Mouse (Mus musculus) heart, embryonic 12.5 days (tissue): Measurements from ENCODE around the gene Phf14. TPM values are rescaled to one million over a fixed set of nuclear protein-coding genes. Genes with fewer than 3 reads are reported as not detected.

Source experiments
- ATAC-seq: fragments of 200-750 bp; cut with Nextera tagmentation; 2 replicates; pipeline ENCODE4 v1.8.0; 2017; ENCODE audit warnings: moderate TSS enrichment, moderate library complexity; ENCODE audit not compliant: insufficient number of reproducible peaks, low FRiP score
- H3K27ac ChIP-seq: fragments of 300-500 bp; sonication (generic); 2 replicates; pipeline ENCODE4 v1.5.1; 2016; ENCODE audit warnings: mild to moderate bottlenecking, moderate library complexity; ENCODE audit not compliant: poor library complexity, severe bottlenecking
- H3K27me3 ChIP-seq: fragments of 300-500 bp; sonication (generic); replicated peaks from 2 replicates; pipeline ENCODE4 v1.6.1; 2016; ENCODE audit warnings: mild to moderate bottlenecking, moderate library complexity
- H3K36me3 ChIP-seq: fragments of 300-500 bp; sonication (generic); 2 replicates; pipeline ENCODE4 v1.6.1; 2016; ENCODE audit warnings: mild to moderate bottlenecking, moderate library complexity
- H3K4me1 ChIP-seq: fragments of 300-500 bp; sonication (generic); replicated peaks from 2 replicates; pipeline ENCODE4 v1.6.1; 2016; ENCODE audit warnings: mild to moderate bottlenecking
- H3K4me2 ChIP-seq: fragments of 300-500 bp; sonication (generic); 2 replicates; pipeline ENCODE4 v1.6.1; 2016; ENCODE audit warnings: mild to moderate bottlenecking, moderate library complexity
- H3K4me3 ChIP-seq: fragments of 300-500 bp; sonication (generic); 2 replicates; pipeline ENCODE4 v1.5.1; 2016; ENCODE audit warnings: mild to moderate bottlenecking
- H3K9ac ChIP-seq: fragments of 300-500 bp; sonication (generic); 2 replicates; pipeline ENCODE4 v1.6.1; 2016; ENCODE audit warnings: mild to moderate bottlenecking, moderate library complexity
- H3K9me3 ChIP-seq: fragments of 300-500 bp; sonication (generic); replicated peaks from 2 replicates; pipeline ENCODE4 v1.6.1; 2016; ENCODE audit warnings: mild to moderate bottlenecking, moderate library complexity
- WGBS: fragments of 180-500 bp; shearing (Covaris S2); methylation state at CpG from one replicate; pipeline ENCODE4 v1.1.7; 2016; 5-methylcytosine and 5-hydroxymethylcytosine counted together
- polyA plus RNA-seq: library from polyadenylated mRNA; unstranded; fragments of >200 nt; fragmentation: Nextera tagmentation; extraction: Ambion mirVana; gene quantifications from 2 replicates; pipeline ENCODE4 v1.2.1, GENCODE M21; 2016

Phf14 gene
- polyA plus RNA-seq, 1 experiment from 2014 or later: 47.7 TPM

GRCm38 (mm10) chr6:12067956-12068355, 160.3 kb downstream of the Phf14 start:
- Histone ChIP-seq H3K4me1 (peaks cover 2% of the 10 kb centered on the region; the same call in 1 of the 2 replicates), H3K27me3 (no peaks in the 10 kb centered on the region), H3K4me3 (no peak overlapping the region), H3K4me2 (no peak overlapping the region), H3K27ac (no peak overlapping the region), H3K36me3 (peaks cover 5% of the 10 kb centered on the region), H3K9ac (no peak overlapping the region), H3K9me3 (no peaks in the 10 kb centered on the region)
- ATAC-seq: no peak
- WGBS: 91% methylated on average over 4 of the region's 4 CpGs

GRCm38 (mm10) chr6:12069357-12069756, 161.7 kb downstream of the Phf14 start:
- H3K36me3 ChIP-seq: 0 out of 2 replicates have a peak, but pooled peaks cover 3% of the 10 kb centered on the region
- H3K27ac ChIP-seq: no peak overlapping the region
- no peak overlapping the region for H3K4me3 ChIP-seq
- H3K27me3 ChIP-seq: no peaks in the 10 kb centered on the region
- ATAC-seq: no peak
- peaks cover 6% of the 10 kb centered on the region; the same call in 1 of the 2 replicates for H3K4me1 ChIP-seq
- H3K4me2 ChIP-seq: no peak overlapping the region
- 72% methylated on average over 2 of the region's 2 CpGs for WGBS
- no peak overlapping the region for H3K9ac ChIP-seq
- H3K9me3 ChIP-seq: no peaks in the 10 kb centered on the region

DNA sequence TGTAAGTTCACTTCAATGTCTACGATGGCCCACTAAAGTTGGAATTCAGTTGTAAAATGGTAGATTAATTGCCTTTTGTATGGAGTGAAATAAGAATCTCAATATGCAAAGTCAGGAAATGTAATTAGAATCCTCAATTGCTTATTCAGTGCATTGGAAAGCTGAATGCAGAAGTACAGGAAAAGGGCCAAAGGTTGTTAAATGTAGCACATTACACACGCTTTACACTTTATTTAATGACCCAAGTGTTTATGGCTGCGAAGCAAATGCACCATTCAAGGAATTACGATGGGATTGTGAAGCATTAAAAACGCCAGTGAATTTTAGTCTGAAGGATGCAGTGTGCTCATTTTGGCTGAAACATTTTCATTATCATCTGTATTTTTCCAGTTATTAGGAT, 167.0 kb downstream of the Phf14 start:
- no peak for ATAC-seq
- no peak overlapping the region for H3K27ac ChIP-seq
- H3K9ac ChIP-seq: no peak overlapping the region
- H3K4me1 ChIP-seq: 0 out of 2 replicates have a peak, but pooled peaks cover 3% of the 10 kb centered on the region
- H3K36me3 ChIP-seq: 0 out of 2 replicates have a peak, but pooled peaks cover 5% of the 10 kb centered on the region
- no peaks in the 10 kb centered on the region for H3K9me3 ChIP-seq
- no peak overlapping the region for H3K4me2 ChIP-seq
- no peaks in the 10 kb centered on the region for H3K27me3 ChIP-seq
- WGBS: 94% methylated on average over 5 of the region's 5 CpGs
- H3K4me3 ChIP-seq: no peak overlapping the region

DNA sequence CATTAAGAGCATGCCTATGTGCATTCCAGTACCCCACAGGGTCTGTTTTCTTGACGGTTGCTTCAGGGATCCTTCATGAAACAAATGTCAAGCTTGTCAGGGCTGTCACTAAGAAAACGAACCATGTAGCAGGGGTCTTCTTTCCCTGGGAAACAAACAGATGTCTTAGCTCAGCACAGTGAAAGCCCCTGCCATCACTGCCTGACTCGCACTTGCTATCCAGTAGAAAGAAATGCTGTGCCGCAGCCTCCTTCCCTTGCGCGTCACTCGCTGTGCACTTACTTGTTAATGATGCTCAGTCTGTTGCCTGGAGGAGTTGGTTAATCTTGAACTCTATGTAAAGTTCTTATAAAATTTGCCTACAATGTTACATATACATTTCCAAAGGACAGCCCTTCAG, 169.7 kb downstream of the Phf14 start:
- 59% methylated on average over 7 of the region's 7 CpGs for WGBS
- H3K4me2 ChIP-seq: no peak overlapping the region
- no peaks in the 10 kb centered on the region for H3K9me3 ChIP-seq
- H3K27ac ChIP-seq: no peak overlapping the region
- no peaks in the 10 kb centered on the region for H3K27me3 ChIP-seq
- H3K4me1 ChIP-seq: 0 out of 2 replicates have a peak, but pooled peaks cover 3% of the 10 kb centered on the region
- no peak overlapping the region for H3K9ac ChIP-seq
- H3K4me3 ChIP-seq: no peak overlapping the region
- 0 out of 2 replicates have a peak, but pooled peaks cover 2% of the 10 kb centered on the region for H3K36me3 ChIP-seq
- ATAC-seq: no peak

GRCm38 (mm10) chr6:12077880-12078618, 170.4 kb downstream of the Phf14 start:
- Histone ChIP-seq H3K27ac (no peak overlapping the region), H3K4me2 (no peak overlapping the region), H3K4me3 (no peak overlapping the region), H3K9me3 (no peaks in the 10 kb centered on the region), H3K9ac (no peak overlapping the region), H3K27me3 (no peaks in the 10 kb centered on the region), H3K4me1 (0 out of 2 replicates have a peak, but pooled peaks cover 3% of the 10 kb centered on the region), H3K36me3 (0 out of 2 replicates have a peak, but pooled peaks cover 2% of the 10 kb centered on the region)
- ATAC-seq: no peak
- 77% methylated on average over 8 of the region's 8 CpGs for WGBS

GRCm38 (mm10) chr6:12079260-12079659, 171.7 kb downstream of the Phf14 start:
- no peak overlapping the region for H3K4me3 ChIP-seq
- no peaks in the 10 kb centered on the region for H3K4me1 ChIP-seq
- no peak overlapping the region for H3K4me2 ChIP-seq
- H3K9me3 ChIP-seq: no peaks in the 10 kb centered on the region
- no peak overlapping the region for H3K27ac ChIP-seq
- peaks cover 7% of the 10 kb centered on the region; the same call in 1 of the 2 replicates for H3K36me3 ChIP-seq
- H3K27me3 ChIP-seq: no peaks in the 10 kb centered on the region
- no peak for ATAC-seq
- no peak overlapping the region for H3K9ac ChIP-seq
- WGBS: 74% methylated on average over 4 of the region's 4 CpGs

DNA sequence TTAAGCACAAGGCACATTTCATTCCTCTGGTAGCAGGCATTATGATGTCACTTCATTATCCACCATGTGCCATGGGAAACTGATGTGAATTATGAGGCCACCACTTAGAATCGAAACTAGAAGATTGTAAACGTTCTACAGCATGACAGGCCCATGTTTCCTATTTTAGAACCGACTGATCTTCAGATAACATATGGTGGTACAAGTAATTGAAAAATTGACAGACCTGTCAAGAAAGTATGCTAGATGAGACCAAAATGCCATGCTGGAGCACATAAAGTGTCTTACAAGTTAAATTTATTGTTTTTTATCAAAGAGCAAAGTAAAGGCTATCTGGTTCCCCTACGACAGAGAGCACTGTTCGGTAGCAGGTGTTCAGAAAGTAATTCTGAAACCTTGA, 172.8 kb downstream of the Phf14 start:
- Histone ChIP-seq H3K27ac (no peak overlapping the region), H3K9me3 (no peaks in the 10 kb centered on the region), H3K4me2 (no peak overlapping the region), H3K4me1 (no peaks in the 10 kb centered on the region), H3K36me3 (peaks cover 7% of the 10 kb centered on the region; the same call in 1 of the 2 replicates), H3K9ac (no peak overlapping the region), H3K4me3 (no peak overlapping the region), H3K27me3 (no peaks in the 10 kb centered on the region)
- 78% methylated on average over 5 of the region's 5 CpGs for WGBS
- no peak for ATAC-seq

GRCm38 (mm10) chr6:12081722-12082121, 174.1 kb downstream of the Phf14 start:
- H3K36me3 ChIP-seq: peaks cover 7% of the 10 kb centered on the region; the same call in 1 of the 2 replicates
- H3K4me2 ChIP-seq: no peak overlapping the region
- no peaks in the 10 kb centered on the region for H3K27me3 ChIP-seq
- ATAC-seq: no peak
- no peak overlapping the region for H3K9ac ChIP-seq
- H3K4me3 ChIP-seq: no peak overlapping the region
- no peaks in the 10 kb centered on the region for H3K4me1 ChIP-seq
- H3K9me3 ChIP-seq: no peaks in the 10 kb centered on the region
- H3K27ac ChIP-seq: no peak overlapping the region
- 74% methylated on average over 2 of the region's 2 CpGs for WGBS

- Histone ChIP-seq H3K9ac (no peak overlapping the region), H3K4me1 (no peaks in the 10 kb centered on the region), H3K27ac (no peak overlapping the region), H3K4me3 (no peak overlapping the region), H3K9me3 (no peaks in the 10 kb centered on the region), H3K27me3 (no peaks in the 10 kb centered on the region), H3K4me2 (no peak overlapping the region), H3K36me3 (peaks cover 7% of the 10 kb centered on the region; the same call in 1 of the 2 replicates)
- WGBS: 80% methylated on average over 2 of the region's 2 CpGs
- ATAC-seq: no peak
These were observed 174.5 kb downstream of the Phf14 start for GRCm38 (mm10) chr6:12082125-12082524.

DNA sequence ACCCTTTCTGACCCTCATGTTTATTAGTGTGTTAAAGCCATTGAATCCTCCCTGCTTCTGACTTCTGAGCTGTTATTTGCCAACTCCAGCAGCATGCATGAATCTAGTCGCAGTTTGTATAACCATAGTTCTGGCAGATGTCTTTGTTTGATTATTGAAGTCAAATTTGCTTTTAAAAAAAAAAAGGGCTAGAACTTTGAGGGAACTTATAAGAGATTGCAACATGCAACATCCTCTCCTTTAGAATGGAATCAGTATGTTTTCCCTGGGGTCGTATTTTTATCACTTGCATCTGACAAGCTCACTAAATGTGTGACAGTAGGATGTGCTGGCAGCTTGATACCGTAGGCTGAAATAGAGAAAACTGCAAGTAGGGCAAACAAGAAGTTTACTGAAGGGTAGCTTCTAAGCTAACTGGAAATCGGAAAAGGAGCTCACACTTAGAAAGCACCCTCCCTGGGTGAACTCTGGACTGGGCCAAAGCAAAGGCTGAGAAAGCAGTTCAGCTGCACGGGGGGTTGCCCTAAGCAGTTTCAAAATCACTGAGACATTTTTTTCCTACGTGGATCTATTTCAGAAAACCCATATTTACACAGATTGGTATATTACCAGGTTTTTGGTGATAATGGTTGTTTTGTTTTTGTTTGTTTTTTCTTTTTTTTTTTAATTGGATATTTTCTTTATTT, 175.1 kb downstream of the Phf14 start:
- H3K27me3 ChIP-seq: no peaks in the 10 kb centered on the region
- 69% methylated on average over 6 of the region's 6 CpGs for WGBS
- no peaks in the 10 kb centered on the region for H3K9me3 ChIP-seq
- H3K4me2 ChIP-seq: no peak overlapping the region
- no peaks in the 10 kb centered on the region for H3K4me1 ChIP-seq
- ATAC-seq: no peak
- peaks cover 7% of the 10 kb centered on the region; the same call in 1 of the 2 replicates for H3K36me3 ChIP-seq
- no peak overlapping the region for H3K4me3 ChIP-seq
- H3K9ac ChIP-seq: no peak overlapping the region
- no peak overlapping the region for H3K27ac ChIP-seq

GRCm38 (mm10) chr6:12084721-12085120, 177.1 kb downstream of the Phf14 start:
- H3K27me3 ChIP-seq: no peaks in the 10 kb centered on the region
- no peak overlapping the region for H3K4me3 ChIP-seq
- no peak for ATAC-seq
- H3K9me3 ChIP-seq: no peaks in the 10 kb centered on the region
- no peak overlapping the region for H3K27ac ChIP-seq
- no peak overlapping the region for H3K4me2 ChIP-seq
- no peaks in the 10 kb centered on the region for H3K4me1 ChIP-seq
- 88% methylated on average over 5 of the region's 5 CpGs for WGBS
- no peak overlapping the region for H3K9ac ChIP-seq
- peaks cover 5% of the 10 kb centered on the region; the same call in 1 of the 2 replicates for H3K36me3 ChIP-seq
